ENCODE assay signal across 17 mouse cellular contexts in genomic region chr4:97693931-97694330, GRCm38 (mm10).
A peak's percentile ranks its signal among the peaks of the same experiment; 100 is the strongest.
DNase-seq lines count a peak whose midpoint lies in the region; ATAC-seq lines count a peak whose summit lies in the region.
"Had no signal": no experiment of that assay in that cellular context is flagged by ENCODE, and none has a peak within 500 bp of the region (broad histone marks: within the 10 kb centered on the region; RNA-seq: fewer than 3 reads in every experiment).

No protein-coding gene starts in this region.

- DNase-seq in gastrocnemius, adult 18-20 months (ENCODE audit: low spot score), result peak; percentile 64
- no peak for DNase-seq in gastrocnemius, postnatal 10 days
- DNase-seq in MN1 (ENCODE audit: low spot score), result peak; percentile 9
- peak; percentile 67 for DNase-seq in gastrocnemius, postnatal 25 days
- peak; percentile 53 for DNase-seq in lung, postnatal 10 days
- no peak for DNase-seq in layer of hippocampus, adult 9-10 months (ENCODE audit: low spot score)
- no peak for DNase-seq in embryo, embryonic 10 days (ENCODE audit: low spot score)
- DNase-seq: cerebellum, adult 2 months; kidney, adult 11 months; liver, embryonic 13.5 days; spleen, adult 18-20 months; thymus, adult 18-20 months; thymus, postnatal 4 days had no signal

- ATAC-seq in inflammation-experienced regulatory T-cells, adult 6 months, result no peak
- ATAC-seq: forebrain, embryonic 14.5 days; hindbrain, postnatal 0 days; midbrain, embryonic 16.5 days had no signal

Comparison
In these comparisons a context has a peak if more than half of its experiments do, and no peak if none do; other contexts are left out.
1. DNase-seq: peak in gastrocnemius, adult 18-20 months (single experiment), MN1 (single experiment), gastrocnemius, postnatal 25 days (single experiment) and lung, postnatal 10 days (single experiment); none in gastrocnemius, postnatal 10 days (single experiment), layer of hippocampus, adult 9-10 months (single experiment) and embryo, embryonic 10 days (single experiment).